Comparison of ENCODE assay signal across 11 mouse cellular contexts in genomic region chr2:130058149-130058548, GRCm38 (mm10). TPM values are rescaled to one million over a fixed set of nuclear protein-coding genes. Genes with fewer than 3 reads are reported as not detected.
A peak's percentile ranks its signal among the peaks of the same experiment; 100 is the strongest.
DNase-seq lines count a peak whose midpoint lies in the region; ATAC-seq and TF ChIP-seq lines count a peak whose summit lies in the region.
"Had no signal": no experiment of that assay in that cellular context is flagged by ENCODE, and none has a peak within 500 bp of the region (broad histone marks: within the 10 kb centered on the region; RNA-seq: fewer than 3 reads in every experiment).

No protein-coding gene starts in this region.

- H3K27ac ChIP-seq in heart, embryonic 11.5 days (ENCODE audit: low read depth, low read length): no peak overlapping the region
- no peak overlapping the region for H3K27ac ChIP-seq in stomach, postnatal 0 days (replicated peaks)
- H3K27ac ChIP-seq: neural tube, embryonic 13.5 days had no signal

- no peaks in the 10 kb centered on the region for H3K4me1 ChIP-seq in heart, embryonic 11.5 days (ENCODE audit: control insufficient read depth, insufficient read depth, low read length)
- no peaks in the 10 kb centered on the region for H3K4me1 ChIP-seq in stomach, postnatal 0 days (replicated peaks; ENCODE audit: control insufficient read depth, insufficient read depth)
- H3K4me1 ChIP-seq: neural tube, embryonic 13.5 days had no signal

- peak; percentile 82 for TF ChIP-seq CTCF in stomach, postnatal 0 days (IDR thresholded peaks at IDR 0.05; ENCODE audit: low read depth)

- H3K4me3 ChIP-seq in heart, embryonic 11.5 days (ENCODE audit: low read depth, low read length): no peak overlapping the region
- H3K4me3 ChIP-seq in stomach, postnatal 0 days (ENCODE audit: low read depth, low read length): no peak overlapping the region
- H3K4me3 ChIP-seq: neural tube, embryonic 13.5 days had no signal

- H3K27me3 ChIP-seq in heart, embryonic 11.5 days (ENCODE audit: control insufficient read depth, insufficient read depth, low read length): no peaks in the 10 kb centered on the region
- no peaks in the 10 kb centered on the region for H3K27me3 ChIP-seq in stomach, postnatal 0 days (ENCODE audit: control insufficient read depth, insufficient read depth, low read length)
- H3K27me3 ChIP-seq: neural tube, embryonic 13.5 days had no signal

- no peak for ATAC-seq in heart, embryonic 11.5 days (replicated peaks; ENCODE audit: insufficient number of reproducible peaks, low FRiP score, low TSS enrichment)
- ATAC-seq in stomach, postnatal 0 days (ENCODE audit: low FRiP score, low TSS enrichment): no peak
- no peak for ATAC-seq in erythroid progenitor cell, adult 5-6 weeks (replicated peaks; ENCODE audit: low FRiP score, poor library complexity, severe bottlenecking)

- peak; percentile 13 for DNase-seq in heart, adult 8-10 months (ENCODE audit: low spot score)
- peak; percentile 51 for DNase-seq in lung, postnatal 36 days
- DNase-seq in lung, adult 18-20 months: no peak
- peak; percentile 69 for DNase-seq in embryo, embryonic 10.5 days (ENCODE audit: low spot score)
- no peak for DNase-seq in stomach, postnatal 0 days (ENCODE audit: low spot score)
- no peak for DNase-seq in urinary bladder, postnatal 36 days (ENCODE audit: low spot score in 2 of 2)
- DNase-seq: adrenal gland, adult 2 months; gastrocnemius, postnatal 14 days had no signal

- H3K9ac ChIP-seq in heart, embryonic 11.5 days (ENCODE audit: low read depth, low read length): no peak overlapping the region
- H3K9ac ChIP-seq in stomach, postnatal 0 days (ENCODE audit: low read length): no peak overlapping the region
- H3K9ac ChIP-seq: neural tube, embryonic 13.5 days had no signal

- no peaks in the 10 kb centered on the region for H3K36me3 ChIP-seq in heart, embryonic 11.5 days (ENCODE audit: control insufficient read depth, insufficient read depth, low read length)
- H3K36me3 ChIP-seq in stomach, postnatal 0 days (ENCODE audit: control insufficient read depth, insufficient read depth, low read length): no peaks in the 10 kb centered on the region
- H3K36me3 ChIP-seq: neural tube, embryonic 13.5 days had no signal

- H3K9me3 ChIP-seq in heart, embryonic 11.5 days (replicated peaks; ENCODE audit: control insufficient read depth, low read length): no peaks in the 10 kb centered on the region
- H3K9me3 ChIP-seq in stomach, postnatal 0 days (ENCODE audit: control insufficient read depth, low read length): no peaks in the 10 kb centered on the region
- H3K9me3 ChIP-seq: neural tube, embryonic 13.5 days had no signal

- no peak overlapping the region for H3K4me2 ChIP-seq in heart, embryonic 11.5 days
- no peak overlapping the region for H3K4me2 ChIP-seq in stomach, postnatal 0 days (replicated peaks; ENCODE audit: low read depth)
- H3K4me2 ChIP-seq: neural tube, embryonic 13.5 days had no signal

- WGBS in heart, embryonic 11.5 days (ENCODE audit: insufficient replicate concordance): 64% methylated on average over 1 of the region's 1 CpGs
- WGBS in stomach, postnatal 0 days: 50% methylated on average over 1 of the region's 1 CpGs

- TF ChIP-seq EP300 in stomach, postnatal 0 days (optimal IDR thresholded peaks at IDR 0.05): no peak

RNA-seq across cellular contexts. Expression of gene Tgm3, which starts 46.0 kb away (rescaled TPM):
- total RNA-seq in heart, adult 8-10 months (2022): not detected
- 0.06 TPM in 1 of 2 replicates, not detected in the other for polyA plus RNA-seq in heart, embryonic 11.5 days (2014; fragmentation: Nextera tagmentation; extraction: Ambion mirVana)
- 6.3 and 7.9 TPM in 2 replicates for polyA plus RNA-seq in stomach, postnatal 0 days (2015; fragmentation: Nextera tagmentation; extraction: Ambion mirVana)
- 0.42 TPM in 1 of 2 replicates, not detected in the other for total RNA-seq in erythroid progenitor cell, adult 5-6 weeks (2015; ENCODE audit: low replicate concordance)
- total RNA-seq in erythroid progenitor cell, adult 5-6 weeks (2017; ENCODE audit: low replicate concordance): 0.13 TPM in 1 of 2 replicates, not detected in the other

RNA-seq across cellular contexts. Expression of gene Tgm6, which starts 54.1 kb away (rescaled TPM):
- not detected for total RNA-seq in heart, adult 8-10 months (2022)
- not detected in 2 replicates for polyA plus RNA-seq in heart, embryonic 11.5 days (2014; fragmentation: Nextera tagmentation; extraction: Ambion mirVana)
- not detected in 2 replicates for polyA plus RNA-seq in stomach, postnatal 0 days (2015; fragmentation: Nextera tagmentation; extraction: Ambion mirVana)
- total RNA-seq in erythroid progenitor cell, adult 5-6 weeks (2015; ENCODE audit: low replicate concordance): not detected in 2 replicates
- not detected in 2 replicates for total RNA-seq in erythroid progenitor cell, adult 5-6 weeks (2017; ENCODE audit: low replicate concordance)
- total RNA-seq: adrenal gland, adult 2 months; gastrocnemius, postnatal 14 days had no signal
- polyA plus RNA-seq: adrenal gland, adult 2 months; neural tube, embryonic 13.5 days had no signal

Comparison
In these comparisons a context has a peak if more than half of its experiments do, and no peak if none do; other contexts are left out.
1. DNase-seq: peak in heart, adult 8-10 months (single experiment), lung, postnatal 36 days (single experiment) and embryo, embryonic 10.5 days (single experiment); none in lung, adult 18-20 months (0 of 2), stomach, postnatal 0 days (single experiment) and urinary bladder, postnatal 36 days (0 of 2).